Mouse (Mus musculus) heart, postnatal 0 days (tissue): ENCODE results near the gene Dnajb12.

Experiments used
- CTCF ChIP-seq: IDR thresholded peaks from 2 replicates; pipeline ENCODE4 v1.5.1; 2016; ENCODE audit warnings: antibody characterized with exemption, control low read depth, low read depth
- EP300 ChIP-seq: IDR thresholded peaks from 2 replicates; pipeline ENCODE4 v1.6.1; 2016; ENCODE audit warnings: antibody characterized with exemption, low read depth

- TF ChIP-seq CTCF (no peak), EP300 (peak; percentile 27; the same call in 1 of the 2 replicates)
Observed at GRCm38 (mm10) chr10:59948363-59949254, 69.3 kb downstream of the Dnajb12 start.
